Mouse (Mus musculus): Measurements from ENCODE around the gene Robo2. TPM values are rescaled to one million over a fixed set of nuclear protein-coding genes. Genes with fewer than 3 reads are reported as not detected.
"Not testable (repeated sequence)": the region's sequence is repeated elsewhere in the genome, so short reads cannot be mapped to it uniquely, and the experiment has no call there.

The Robo2 gene
- polyA plus RNA-seq, 1 experiment from 2014 or later: 60.7 TPM

- Histone ChIP-seq H3K36me3 (no peaks in the 10 kb centered on the region), H3K9me3 (no peaks in the 10 kb centered on the region), H3K9ac (replicated peaks) (no peak overlapping the region), H3K27me3 (no peaks in the 10 kb centered on the region), H3K4me2 (replicated peaks) (no peak overlapping the region), H3K4me1 (no peaks in the 10 kb centered on the region; the same call in 1 of the 2 replicates), H3K27ac (replicated peaks) (no peak overlapping the region), H3K4me3 (no peak overlapping the region)
- no peak for ATAC-seq (ENCODE audit: low FRiP score, low read depth)
- 72% methylated on average over 10 of the region's 10 CpGs for WGBS
These were observed 356.4 kb downstream of the Robo2 start for GRCm38 (mm10) chr16:74055061-74055751.

GRCm38 (mm10) chr16:74049467-74049866, 362.2 kb downstream of the Robo2 start:
- Histone ChIP-seq H3K27me3 (no peaks in the 10 kb centered on the region), H3K9ac (replicated peaks) (no peak overlapping the region), H3K36me3 (no peaks in the 10 kb centered on the region), H3K9me3 (no peaks in the 10 kb centered on the region), H3K4me1 (no peaks in the 10 kb centered on the region; the same call in 1 of the 2 replicates), H3K4me3 (no peak overlapping the region), H3K4me2 (replicated peaks) (no peak overlapping the region), H3K27ac (replicated peaks) (no peak overlapping the region)
- no peak for ATAC-seq (ENCODE audit: low FRiP score, low read depth)
- 83% methylated on average over 5 of the region's 5 CpGs for WGBS

DNA sequence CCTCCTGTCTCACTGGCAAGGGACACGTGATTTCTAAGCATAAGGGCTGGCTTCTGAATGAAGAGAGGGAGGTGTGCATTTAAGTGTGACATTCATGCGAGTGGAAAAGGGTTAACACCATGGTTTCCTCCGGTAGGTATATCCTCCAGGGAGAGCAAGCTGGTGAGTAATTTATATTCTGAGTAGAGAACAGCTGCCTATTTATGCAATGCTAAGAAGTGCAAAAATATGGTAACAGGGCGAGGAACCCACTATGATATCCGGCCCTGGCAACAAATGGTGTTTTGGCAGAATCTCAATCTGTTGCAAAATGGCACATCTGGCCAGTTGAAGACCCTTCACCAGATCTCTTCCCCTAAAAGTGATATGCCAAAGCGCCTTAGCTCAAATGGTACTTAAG, 362.6 kb downstream of the Robo2 start:
- Histone ChIP-seq H3K27ac (replicated peaks) (no peak overlapping the region), H3K36me3 (no peaks in the 10 kb centered on the region), H3K9me3 (no peaks in the 10 kb centered on the region), H3K4me1 (no peaks in the 10 kb centered on the region; the same call in 1 of the 2 replicates), H3K27me3 (no peaks in the 10 kb centered on the region), H3K4me3 (no peak overlapping the region), H3K4me2 (replicated peaks) (no peak overlapping the region), H3K9ac (replicated peaks) (no peak overlapping the region)
- WGBS: 63% methylated on average over 6 of the region's 6 CpGs
- no peak for ATAC-seq (ENCODE audit: low FRiP score, low read depth)

DNA sequence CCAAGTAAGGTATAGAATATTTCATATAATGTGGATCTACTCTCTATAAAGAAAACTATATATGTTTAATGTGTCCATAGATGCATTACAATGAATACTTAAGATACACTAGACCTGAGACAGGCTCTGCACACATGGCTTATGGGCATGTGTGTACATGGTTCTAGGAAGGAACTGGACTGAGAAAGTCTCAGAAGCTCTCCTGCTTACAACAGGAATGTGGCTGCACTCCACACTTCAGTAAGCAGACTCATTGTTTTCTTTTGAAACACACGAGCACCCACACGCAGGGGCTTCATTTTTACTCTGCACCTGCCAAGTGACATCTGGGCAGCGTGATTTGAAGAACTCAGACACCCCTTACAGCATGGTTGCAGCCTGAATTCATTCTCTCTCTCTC, 364.4 kb downstream of the Robo2 start:
- Histone ChIP-seq H3K36me3 (no peaks in the 10 kb centered on the region), H3K9me3 (no peaks in the 10 kb centered on the region), H3K9ac (replicated peaks) (no peak overlapping the region), H3K27me3 (no peaks in the 10 kb centered on the region), H3K4me3 (no peak overlapping the region), H3K4me2 (replicated peaks) (no peak overlapping the region), H3K4me1 (no peaks in the 10 kb centered on the region), H3K27ac (replicated peaks) (no peak overlapping the region)
- 36% methylated on average over 3 of the region's 3 CpGs for WGBS
- no peak for ATAC-seq (ENCODE audit: low FRiP score, low read depth)

DNA sequence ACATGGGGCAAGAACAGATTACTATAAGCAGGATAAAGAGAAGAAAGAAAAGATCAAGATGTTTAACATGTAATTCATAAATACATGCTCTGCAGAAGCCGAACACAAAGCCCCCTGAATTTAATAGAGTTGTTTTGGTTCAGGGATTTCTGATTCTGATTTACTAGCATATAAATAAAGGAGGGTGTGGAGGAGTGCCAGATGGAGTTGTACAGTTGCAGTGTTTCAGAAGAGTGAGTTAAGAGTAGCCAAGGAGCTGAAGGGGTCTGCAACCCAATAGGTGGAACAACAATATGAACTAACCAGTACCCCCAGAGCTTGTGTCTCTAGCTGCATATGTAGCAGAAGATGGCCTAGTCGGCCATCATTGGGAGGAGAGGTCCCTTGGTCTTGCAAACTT, 370.8 kb downstream of the Robo2 start:
- WGBS: 76% methylated on average over 2 of the region's 2 CpGs
- ATAC-seq (ENCODE audit: low FRiP score, low read depth); H3K4me3 ChIP-seq; H3K27me3 ChIP-seq; H3K27ac ChIP-seq (replicated peaks); H3K9me3 ChIP-seq; H3K36me3 ChIP-seq; H3K4me2 ChIP-seq (replicated peaks); H3K4me1 ChIP-seq; H3K9ac ChIP-seq (replicated peaks): not testable (repeated sequence)

GRCm38 (mm10) chr16:74027822-74028221, 383.8 kb downstream of the Robo2 start:
- no peak for ATAC-seq (ENCODE audit: low FRiP score, low read depth)
- no peaks in the 10 kb centered on the region for H3K4me1 ChIP-seq
- no peaks in the 10 kb centered on the region for H3K9me3 ChIP-seq
- H3K27me3 ChIP-seq: no peaks in the 10 kb centered on the region
- no peaks in the 10 kb centered on the region for H3K36me3 ChIP-seq
- no peak overlapping the region for H3K4me3 ChIP-seq
- no peak overlapping the region for H3K9ac ChIP-seq (replicated peaks)
- WGBS: 86% methylated on average over 4 of the region's 4 CpGs
- no peak overlapping the region for H3K27ac ChIP-seq (replicated peaks)
- no peak overlapping the region for H3K4me2 ChIP-seq (replicated peaks)

DNA sequence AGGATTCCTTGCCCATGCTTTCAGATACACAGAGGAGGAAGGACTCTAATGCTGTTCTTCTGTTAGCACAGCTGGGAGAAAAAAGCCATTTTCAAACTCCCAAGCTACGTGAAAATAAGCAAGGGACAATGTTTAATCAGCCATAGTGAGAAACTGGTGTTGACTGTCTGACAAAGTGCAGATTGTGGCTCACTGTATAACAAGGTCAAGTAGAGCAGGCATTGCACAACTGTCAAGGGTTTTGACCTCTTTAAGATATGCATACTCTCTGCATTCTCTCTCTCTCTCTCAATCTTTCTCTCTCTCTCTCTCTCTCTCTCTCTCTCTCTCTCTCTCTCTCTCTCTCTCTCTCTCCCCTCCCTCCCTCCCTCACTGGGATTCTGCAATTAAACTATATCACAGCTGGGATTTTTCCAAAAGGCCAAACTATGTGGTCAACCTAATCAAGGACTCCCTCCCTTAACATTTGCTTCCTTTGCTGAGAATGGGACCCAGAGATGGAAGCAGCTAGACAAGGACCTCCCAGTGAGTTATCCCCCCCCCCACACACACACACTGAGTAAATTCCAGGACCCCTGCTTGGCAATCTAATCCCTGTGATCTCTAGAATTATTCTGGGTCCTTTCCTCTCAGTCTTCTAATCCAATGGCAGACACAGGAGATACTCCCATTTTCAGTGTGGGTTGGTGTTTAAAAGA, 389.2 kb downstream of the Robo2 start:
- H3K27me3 ChIP-seq: no peaks in the 10 kb centered on the region
- H3K36me3 ChIP-seq: no peaks in the 10 kb centered on the region
- WGBS: 42% methylated on average over 1 of the region's 1 CpGs
- ATAC-seq (ENCODE audit: low FRiP score, low read depth): no peak
- no peak overlapping the region for H3K4me3 ChIP-seq
- H3K9ac ChIP-seq (replicated peaks): no peak overlapping the region
- no peak overlapping the region for H3K27ac ChIP-seq (replicated peaks)
- H3K4me1 ChIP-seq: no peaks in the 10 kb centered on the region
- H3K4me2 ChIP-seq (replicated peaks): no peak overlapping the region
- H3K9me3 ChIP-seq: no peaks in the 10 kb centered on the region

DNA sequence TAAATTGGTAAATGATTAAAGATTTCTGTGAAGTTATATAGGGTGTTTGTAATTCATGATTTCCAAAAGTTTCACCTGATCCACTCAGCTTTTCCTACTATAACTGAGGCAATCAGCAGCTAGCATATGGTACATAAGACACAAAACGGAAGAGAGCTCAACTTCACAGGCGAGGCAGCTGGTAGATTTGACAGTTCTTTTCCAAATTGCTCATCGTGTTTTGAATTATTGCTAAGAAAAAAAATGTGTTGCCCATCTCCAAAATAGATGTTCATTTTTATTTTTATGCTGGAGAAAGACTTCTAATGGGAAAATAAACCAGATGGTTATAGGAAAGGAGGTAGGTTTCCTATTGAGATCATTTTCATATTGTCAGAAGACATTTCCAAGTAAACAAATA, 405.9 kb downstream of the Robo2 start:
- Histone ChIP-seq H3K9ac (replicated peaks) (no peak overlapping the region), H3K9me3 (no peaks in the 10 kb centered on the region), H3K27ac (replicated peaks) (no peak overlapping the region), H3K4me3 (no peak overlapping the region), H3K4me2 (replicated peaks) (no peak overlapping the region), H3K36me3 (no peaks in the 10 kb centered on the region), H3K27me3 (no peaks in the 10 kb centered on the region), H3K4me1 (no peaks in the 10 kb centered on the region)
- WGBS: 84% methylated on average over 3 of the region's 3 CpGs
- ATAC-seq (ENCODE audit: low FRiP score, low read depth): no peak

DNA sequence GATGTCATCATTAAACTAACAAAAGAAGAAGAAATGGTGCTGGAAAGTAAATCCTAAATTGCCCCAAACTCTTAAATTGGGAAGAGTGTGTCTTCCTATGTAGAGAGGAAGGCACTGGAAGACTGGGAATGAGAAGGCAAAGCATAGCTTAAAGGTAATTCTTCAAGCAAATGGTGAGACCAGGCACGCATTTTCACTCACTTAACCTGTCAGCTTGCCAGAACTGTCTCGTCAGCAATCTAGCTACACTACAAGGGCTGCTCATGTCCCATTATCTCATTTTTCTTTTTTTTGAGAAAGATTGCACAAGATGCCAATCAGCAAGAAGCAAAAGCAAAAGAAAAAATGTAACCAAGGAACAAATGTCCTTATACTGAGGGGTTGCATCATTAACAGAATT, 410.3 kb downstream of the Robo2 start:
- no peak overlapping the region for H3K4me2 ChIP-seq (replicated peaks)
- H3K4me3 ChIP-seq: no peak overlapping the region
- no peak overlapping the region for H3K9ac ChIP-seq (replicated peaks)
- H3K27me3 ChIP-seq: no peaks in the 10 kb centered on the region
- H3K9me3 ChIP-seq: no peaks in the 10 kb centered on the region
- no peaks in the 10 kb centered on the region for H3K36me3 ChIP-seq
- 73% methylated on average over 2 of the region's 2 CpGs for WGBS
- H3K27ac ChIP-seq (replicated peaks): no peak overlapping the region
- no peak for ATAC-seq (ENCODE audit: low FRiP score, low read depth)
- no peaks in the 10 kb centered on the region for H3K4me1 ChIP-seq

DNA sequence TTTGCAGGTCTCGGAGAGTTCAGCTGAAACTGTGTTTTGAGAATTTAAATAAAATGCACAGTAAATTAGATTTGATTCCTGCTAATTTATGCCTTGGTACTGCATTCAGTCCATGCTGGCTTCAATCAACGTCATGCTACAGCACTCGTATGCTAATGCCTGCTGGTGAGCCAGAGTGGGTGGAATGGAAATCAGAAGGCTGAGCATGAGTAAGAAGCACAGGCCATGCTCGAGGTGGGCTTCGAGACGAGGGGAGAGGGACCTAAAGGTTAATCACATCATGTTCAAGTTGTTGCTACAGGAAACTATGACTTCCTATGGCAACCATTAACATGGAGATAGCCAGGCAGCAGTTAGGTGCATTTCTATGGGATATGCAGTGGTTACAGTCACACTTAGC, 420.4 kb downstream of the Robo2 start:
- 57% methylated on average over 6 of the region's 6 CpGs for WGBS
- no peak for ATAC-seq (ENCODE audit: low FRiP score, low read depth)
- no peak overlapping the region for H3K27ac ChIP-seq (replicated peaks)

DNA sequence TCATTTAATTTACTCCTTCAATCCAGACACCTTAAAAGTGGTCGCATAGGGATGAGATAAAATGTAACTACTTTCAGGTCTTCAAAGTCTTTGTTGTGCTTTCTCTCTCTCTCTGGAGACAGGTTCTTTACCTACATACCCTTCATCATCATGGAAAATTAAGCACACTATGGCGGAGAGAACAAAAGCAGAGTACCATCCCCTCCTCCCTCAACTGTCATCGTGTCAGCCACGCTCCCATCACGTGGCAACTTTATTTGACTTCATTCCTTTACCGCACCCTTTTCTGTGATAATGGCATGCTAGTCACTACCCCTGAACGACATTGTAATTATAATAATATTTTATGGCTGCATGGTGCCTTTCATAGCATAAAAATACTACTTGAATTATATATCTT, 442.1 kb downstream of the Robo2 start:
- 79% methylated on average over 7 of the region's 7 CpGs for WGBS
- Histone ChIP-seq H3K27me3 (no peaks in the 10 kb centered on the region), H3K9ac (replicated peaks) (no peak overlapping the region), H3K27ac (replicated peaks) (no peak overlapping the region), H3K4me1 (no peaks in the 10 kb centered on the region), H3K4me3 (no peak overlapping the region), H3K4me2 (replicated peaks) (no peak overlapping the region), H3K9me3 (no peaks in the 10 kb centered on the region), H3K36me3 (no peaks in the 10 kb centered on the region)
- no peak for ATAC-seq (ENCODE audit: low FRiP score, low read depth)

More for the DNA sequence above, 420.4 kb downstream of the Robo2 start:
- no peaks in the 10 kb centered on the region for H3K4me1 ChIP-seq
- H3K9ac ChIP-seq (replicated peaks): no peak overlapping the region
- no peaks in the 10 kb centered on the region for H3K9me3 ChIP-seq
- no peak overlapping the region for H3K4me3 ChIP-seq
- H3K27me3 ChIP-seq: no peaks in the 10 kb centered on the region
- H3K36me3 ChIP-seq: no peaks in the 10 kb centered on the region
- no peak overlapping the region for H3K4me2 ChIP-seq (replicated peaks)

DNA sequence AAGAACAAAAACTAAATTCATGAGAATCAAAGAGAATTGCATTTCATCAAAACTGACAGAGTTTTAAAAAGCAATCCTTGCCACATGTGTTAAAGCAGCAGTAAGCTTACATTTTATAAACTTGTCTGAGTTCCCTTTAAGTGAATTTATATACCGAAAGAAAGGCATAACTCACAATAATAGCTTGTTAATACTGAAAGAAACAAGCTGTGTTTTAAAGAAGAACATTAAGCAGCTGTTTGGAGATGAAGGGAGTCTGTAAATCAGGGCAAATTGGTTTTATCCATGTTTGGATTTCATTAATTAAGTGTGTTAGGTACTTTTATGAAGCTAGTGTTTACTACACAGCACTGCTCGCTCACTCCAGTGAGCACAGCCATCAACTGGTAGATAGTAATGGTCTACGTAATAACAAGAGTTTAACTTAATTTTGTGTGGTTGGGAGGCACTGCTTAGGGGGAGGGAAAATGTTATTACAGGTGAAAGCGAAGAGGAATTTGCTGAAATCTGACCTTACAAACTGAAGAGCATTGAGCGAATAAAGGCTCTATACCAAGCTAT, 447.2 kb downstream of the Robo2 start:
- Histone ChIP-seq H3K27me3 (no peaks in the 10 kb centered on the region), H3K4me2 (replicated peaks) (no peak overlapping the region), H3K9me3 (no peaks in the 10 kb centered on the region), H3K4me1 (no peaks in the 10 kb centered on the region), H3K9ac (replicated peaks) (no peak overlapping the region), H3K36me3 (no peaks in the 10 kb centered on the region), H3K4me3 (no peak overlapping the region), H3K27ac (replicated peaks) (no peak overlapping the region)
- WGBS: 89% methylated on average over 5 of the region's 5 CpGs
- ATAC-seq (ENCODE audit: low FRiP score, low read depth): no peak

All from midbrain, embryonic 12.5 days (tissue).